Mouse (Mus musculus) urinary bladder, adult 2 months (tissue): Measurements from ENCODE around the gene Utp6. TPM values are rescaled to one million over a fixed set of nuclear protein-coding genes. Genes with fewer than 3 reads are reported as not detected.

Source experiments
- DNase-seq: peaks from one replicate; pipeline ENCODE4 v3.0.0; 2022; ENCODE audit warnings: low spot score
- polyA plus RNA-seq: library from polyadenylated mRNA; depleted of rRNA; stranded (reverse); fragments of >200 nt; gene quantifications from 2 replicates; pipeline ENCODE4 v1.2.3, GENCODE M21; 2012

Utp6 gene
- polyA plus RNA-seq, 1 experiment: 21.3 TPM

GRCm38 (mm10) chr11:79962877-79963183 lies 640 bp upstream of the Utp6 start:
- DNase-seq: no peak

GRCm38 (mm10) chr11:79961346-79962124 lies 655 bp downstream of the Utp6 start:
- no peak for DNase-seq

GRCm38 (mm10) chr11:79947265-79947664 lies 14.9 kb downstream of the Utp6 start:
- DNase-seq: no peak

- no peak for DNase-seq
These were observed 18.6 kb downstream of the Utp6 start for GRCm38 (mm10) chr11:79943601-79944000.

- no peak for DNase-seq
These were observed 19.1 kb downstream of the Utp6 start for GRCm38 (mm10) chr11:79943136-79943535.

- DNase-seq: no peak
These were observed 26.4 kb downstream of the Utp6 start for GRCm38 (mm10) chr11:79935766-79936165.

GRCm38 (mm10) chr11:79922766-79923165 lies 39.4 kb downstream of the Utp6 start:
- no peak for DNase-seq

- DNase-seq: no peak
These were observed 40.0 kb downstream of the Utp6 start for GRCm38 (mm10) chr11:79922157-79922556.

GRCm38 (mm10) chr11:79920505-79921025 lies 41.6 kb downstream of the Utp6 start:
- no peak for DNase-seq

GRCm38 (mm10) chr11:79919685-79920504 lies 42.3 kb downstream of the Utp6 start:
- DNase-seq: peak; percentile 43

GRCm38 (mm10) chr11:79915696-79916349 lies 46.4 kb downstream of the Utp6 start:
- no peak for DNase-seq

- DNase-seq: no peak
These were observed 53.3 kb downstream of the Utp6 start for GRCm38 (mm10) chr11:79908600-79909483.

GRCm38 (mm10) chr11:79906920-79907319 lies 55.3 kb downstream of the Utp6 start:
- DNase-seq: no peak

GRCm38 (mm10) chr11:79902881-79903481 lies 59.2 kb downstream of the Utp6 start:
- no peak for DNase-seq

- DNase-seq: no peak
These were observed 61.0 kb downstream of the Utp6 start for GRCm38 (mm10) chr11:79901146-79901545.

GRCm38 (mm10) chr11:79892259-79892658 lies 69.9 kb downstream of the Utp6 start:
- DNase-seq: no peak

GRCm38 (mm10) chr11:79890822-79891221 lies 71.4 kb downstream of the Utp6 start:
- DNase-seq: no peak

GRCm38 (mm10) chr11:79886961-79887360 lies 75.2 kb downstream of the Utp6 start:
- no peak for DNase-seq

GRCm38 (mm10) chr11:79886395-79886794 lies 75.8 kb downstream of the Utp6 start:
- DNase-seq: no peak

GRCm38 (mm10) chr11:79885713-79886393 lies 76.3 kb downstream of the Utp6 start:
- no peak for DNase-seq
